Mouse (Mus musculus) CH12.LX (cell line): Measurements from ENCODE around the gene Efcab2. TPM values are rescaled to one million over a fixed set of nuclear protein-coding genes. Genes with fewer than 3 reads are reported as not detected.

Source experiments
- DNase-seq: peaks from one replicate; pipeline ENCODE4 v3.0.0-alpha.2; 2013; ENCODE audit errors: extremely low read depth
- H3K27ac ChIP-seq: 2 replicates; pipeline ENCODE4 v1.5.1; 2012; ENCODE audit warnings: low read depth, mild to moderate bottlenecking, control low read depth, moderate library complexity; ENCODE audit not compliant: insufficient read depth
- H3K27me3 ChIP-seq: replicated peaks from 2 replicates; pipeline ENCODE3; 2012; ENCODE audit warnings: inconsistent platforms
- H3K36me3 ChIP-seq, 2 experiments: replicated peaks in 1 of 2; 2 replicates each; pipeline versions ENCODE3 to v1.6.1; 2012; ENCODE audit warnings: inconsistent platforms in 1 of 2, low read length in 1 of 2, mild to moderate bottlenecking in 1 of 2, mixed read lengths in 1 of 2, moderate library complexity in 1 of 2; ENCODE audit not compliant: control insufficient read depth in 1 of 2, insufficient read depth in 1 of 2
- H3K4me1 ChIP-seq, 2 experiments: 2 replicates each; pipeline ENCODE4 v1.6.1; 2012; ENCODE audit warnings: inconsistent platforms in 1 of 2, moderate library complexity in 1 of 2; ENCODE audit not compliant: insufficient read depth in 2 of 2, control insufficient read depth in 1 of 2
- H3K4me2 ChIP-seq: 2 replicates; pipeline ENCODE4 v1.6.1; 2012; ENCODE audit warnings: low read depth, mild to moderate bottlenecking, control low read depth; ENCODE audit not compliant: poor library complexity, insufficient read depth, severe bottlenecking
- H3K4me3 ChIP-seq, 3 experiments: fragments of 150-350 bp in 1 of 3; sonication (generic) in 1 of 3; replicated peaks in 1 of 3; 2 replicates each; pipeline versions ENCODE3 to v1.5.1; 2011 to 2012; ENCODE audit warnings: low read depth in 2 of 3, low read length in 2 of 3, mild to moderate bottlenecking in 2 of 3, moderate library complexity in 2 of 3, control low read depth in 1 of 3, improper control_type of control experiment in 1 of 3, inconsistent platforms in 1 of 3, mixed read lengths in 1 of 3; ENCODE audit not compliant: poor library complexity in 1 of 3
- H3K79me2 ChIP-seq: replicated peaks from 2 replicates; pipeline ENCODE4 v1.6.1; 2012; ENCODE audit warnings: mild to moderate bottlenecking, moderate library complexity; ENCODE audit not compliant: control insufficient read depth, poor library complexity, insufficient read depth, severe bottlenecking; ENCODE audit errors: extremely low read depth
- H3K9ac ChIP-seq: 2 replicates; pipeline ENCODE4 v1.6.1; 2012; ENCODE audit warnings: low read depth, mild to moderate bottlenecking, control low read depth, moderate library complexity; ENCODE audit not compliant: insufficient read depth
- H3K9me3 ChIP-seq: replicated peaks from 2 replicates; pipeline ENCODE3; 2012; ENCODE audit warnings: low read length, inconsistent platforms, mixed read lengths
- CHD1 ChIP-seq: IDR thresholded peaks from 2 replicates; pipeline ENCODE4 v1.6.1; 2012; ENCODE audit warnings: low read depth, low read length, improper control_type of control experiment, inconsistent platforms
- CHD2 ChIP-seq: IDR thresholded peaks from 2 replicates; pipeline ENCODE4 v1.6.1; 2011; ENCODE audit warnings: low read length, improper control_type of control experiment
- ELF1 ChIP-seq: IDR thresholded peaks from 2 replicates; pipeline ENCODE4 v1.6.1; 2014; ENCODE audit warnings: low read depth, mild to moderate bottlenecking, inconsistent platforms, low read length, improper control_type of control experiment
- EP300 ChIP-seq: IDR thresholded peaks from 2 replicates; pipeline ENCODE4 v1.6.1; 2011; ENCODE audit warnings: low read length, improper control_type of control experiment
- HCFC1 ChIP-seq: IDR thresholded peaks from 2 replicates; pipeline ENCODE4 v1.6.1; 2012; ENCODE audit warnings: low read depth, mild to moderate bottlenecking, inconsistent platforms, low read length, improper control_type of control experiment
- IRF4 ChIP-seq: IDR thresholded peaks from 2 replicates; pipeline ENCODE4 v1.6.1; 2014; ENCODE audit warnings: low read depth, mild to moderate bottlenecking, inconsistent platforms, low read length, improper control_type of control experiment
- JUND ChIP-seq: conservative IDR thresholded peaks from 2 replicates; pipeline ENCODE4 v1.6.1; 2011; ENCODE audit warnings: low read depth, low read length, improper control_type of control experiment
- KAT2A ChIP-seq: IDR thresholded peaks from 2 replicates; pipeline ENCODE4 v1.6.1; 2012; ENCODE audit warnings: low read length, improper control_type of control experiment, inconsistent platforms; ENCODE audit not compliant: insufficient replicate concordance
- MAFK ChIP-seq: IDR thresholded peaks from 2 replicates; pipeline ENCODE4 v1.6.1; 2011; ENCODE audit warnings: low read length, improper control_type of control experiment; ENCODE audit not compliant: insufficient replicate concordance
- MAZ ChIP-seq: IDR thresholded peaks from 2 replicates; pipeline ENCODE4 v1.6.1; 2012; ENCODE audit warnings: low read depth, mild to moderate bottlenecking, inconsistent platforms, low read length, improper control_type of control experiment, moderate library complexity
- MEF2A ChIP-seq: IDR thresholded peaks from 2 replicates; pipeline ENCODE4 v1.6.1; 2014; ENCODE audit warnings: low read depth, mild to moderate bottlenecking, inconsistent platforms, low read length, improper control_type of control experiment, borderline replicate concordance
- MXI1 ChIP-seq: IDR thresholded peaks from 2 replicates; pipeline ENCODE4 v1.6.1; 2011; ENCODE audit warnings: mild to moderate bottlenecking, low read depth, low read length, improper control_type of control experiment
- MYC ChIP-seq: IDR thresholded peaks from 2 replicates; pipeline ENCODE4 v1.6.1; 2011; ENCODE audit warnings: low read depth, mild to moderate bottlenecking, improper control_type of control experiment, low read length
- NELFE ChIP-seq: IDR thresholded peaks from 2 replicates; pipeline ENCODE4 v1.6.1; 2011; ENCODE audit warnings: low read depth, low read length, improper control_type of control experiment
- NRF1 ChIP-seq: IDR thresholded peaks from 2 replicates; pipeline ENCODE4 v1.6.1; 2014; ENCODE audit warnings: low read depth, mild to moderate bottlenecking, inconsistent platforms, low read length, improper control_type of control experiment, moderate library complexity
- POLR2A ChIP-seq: IDR thresholded peaks from 2 replicates; pipeline ENCODE4 v1.6.1; 2011; ENCODE audit warnings: low read depth, mild to moderate bottlenecking, improper control_type of control experiment, low read length
- POLR2AphosphoS2 ChIP-seq: IDR thresholded peaks from 2 replicates; pipeline ENCODE4 v1.6.1; 2011; ENCODE audit warnings: low read depth, low read length, improper control_type of control experiment
- TBP ChIP-seq: conservative IDR thresholded peaks from 2 replicates; pipeline ENCODE4 v1.6.1; 2011; ENCODE audit warnings: low read depth, low read length, improper control_type of control experiment
- TCF12 ChIP-seq: IDR thresholded peaks from 2 replicates; pipeline ENCODE4 v1.6.1; 2014; ENCODE audit warnings: low read depth, mild to moderate bottlenecking, inconsistent platforms, low read length, improper control_type of control experiment
- UBTF ChIP-seq: IDR thresholded peaks from 2 replicates; pipeline ENCODE4 v1.6.1; 2012; ENCODE audit warnings: low read depth, mild to moderate bottlenecking, inconsistent platforms, low read length, improper control_type of control experiment, moderate library complexity
- USF1 ChIP-seq: IDR thresholded peaks from 2 replicates; pipeline ENCODE4 v1.6.1; 2014; ENCODE audit warnings: low read depth, mild to moderate bottlenecking, inconsistent platforms, low read length, improper control_type of control experiment
- USF2 ChIP-seq: conservative IDR thresholded peaks from 2 replicates; pipeline ENCODE4 v1.6.1; 2011; ENCODE audit warnings: low read depth, low read length, improper control_type of control experiment
- ZKSCAN1 ChIP-seq: IDR thresholded peaks from 2 replicates; pipeline ENCODE4 v1.6.1; 2012; ENCODE audit warnings: low read depth, inconsistent platforms, low read length, improper control_type of control experiment, borderline replicate concordance
- ZMIZ1 ChIP-seq: IDR thresholded peaks from 2 replicates; pipeline ENCODE4 v1.6.1; 2012; ENCODE audit warnings: low read depth, mild to moderate bottlenecking, inconsistent platforms, low read length, improper control_type of control experiment
- ZNF384 ChIP-seq: IDR thresholded peaks from 2 replicates; pipeline ENCODE4 v1.6.1; 2012; ENCODE audit warnings: low read depth, low read length, improper control_type of control experiment, inconsistent platforms
- dilution Hi-C: fragments of 300-500 bp; cut with MboI; formaldehyde crosslinking; loops from 2 replicates; pipeline ENCODE4 v1.14.3; 2020; ENCODE audit warnings: low sequenced_read_pairs; ENCODE audit not compliant: extremely low pct_unique_long_range_greater_than_20kb, extremely low pct_ligation_motif_present
- in situ Hi-C: fragments of 300-500 bp; cut with MboI; formaldehyde crosslinking; loops from 3 replicates; pipeline ENCODE4 v1.14.3; 2019; ENCODE audit warnings: low sequenced_read_pairs, low pct_ligation_motif_present, low pct_unique_long_range_greater_than_20kb, mixed read lengths
- polyA plus RNA-seq: library from polyadenylated mRNA; unstranded; fragments of >175 nt; gene quantifications from 2 replicates; pipeline ENCODE4 v1.2.1, GENCODE M21; 2012; ENCODE audit warnings: low read depth; ENCODE audit not compliant: insufficient read length
- total RNA-seq, 2 experiments: library from RNA; depleted of rRNA; stranded (reverse); fragments of 300-350 nt in 1 of 2; fragments of >200 nt in 1 of 2; gene quantifications; 2 replicates each; pipeline ENCODE4 v1.2.3; 2012 to 2014

Gene Efcab2
- total and polyA plus RNA-seq, 3 experiments, result 1.2 to 3.2 (median 1.8) TPM

DNA sequence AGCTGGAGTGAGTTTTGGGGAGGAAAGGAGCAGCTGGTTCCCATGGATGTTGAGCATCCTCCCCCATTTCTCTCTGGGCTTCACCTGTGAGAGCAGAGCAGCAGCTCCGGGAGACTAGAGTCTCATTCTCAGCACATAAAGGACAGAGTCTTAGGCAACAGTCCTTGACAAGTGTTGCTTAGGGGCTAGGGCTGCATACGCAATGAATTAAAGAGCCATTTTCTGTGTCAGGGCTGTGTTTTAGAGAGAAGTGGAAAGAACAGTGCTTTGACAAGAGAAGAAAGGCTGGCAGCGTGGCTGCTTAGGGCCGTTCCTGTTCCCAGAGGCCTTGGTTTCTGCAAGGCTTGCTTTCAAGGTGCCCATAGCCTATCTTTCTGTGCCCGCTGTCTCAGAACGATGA lies 6.0 kb upstream of the Efcab2 start:
- no peaks in the 10 kb centered on the region for H3K79me2 ChIP-seq
- H3K27ac ChIP-seq, result no peak overlapping the region
- in situ Hi-C loops, result no loop called here
- DNase-seq, result no peak
- dilution Hi-C loops, result no loop called here
- peaks cover 3% of the 10 kb centered on the region for H3K9me3 ChIP-seq
- peaks cover 0 to under 1% of the 10 kb centered on the region in 2 experiments; a peak in 1 of 4 replicates for H3K4me1 ChIP-seq
- H3K36me3 ChIP-seq, result peaks cover 0 to 3% of the 10 kb centered on the region in 2 experiments
- H3K9ac ChIP-seq, result no peak overlapping the region
- H3K27me3 ChIP-seq, result no peaks in the 10 kb centered on the region
- no peak overlapping the region for H3K4me2 ChIP-seq
- TF ChIP-seq ZKSCAN1 (no peak), ZMIZ1 (no peak), JUND (no peak), CHD2 (no peak), MAZ (no peak), EP300 (no peak), NELFE (no peak), HCFC1 (no peak)
- H3K4me3 ChIP-seq, result no peak overlapping the region

DNA sequence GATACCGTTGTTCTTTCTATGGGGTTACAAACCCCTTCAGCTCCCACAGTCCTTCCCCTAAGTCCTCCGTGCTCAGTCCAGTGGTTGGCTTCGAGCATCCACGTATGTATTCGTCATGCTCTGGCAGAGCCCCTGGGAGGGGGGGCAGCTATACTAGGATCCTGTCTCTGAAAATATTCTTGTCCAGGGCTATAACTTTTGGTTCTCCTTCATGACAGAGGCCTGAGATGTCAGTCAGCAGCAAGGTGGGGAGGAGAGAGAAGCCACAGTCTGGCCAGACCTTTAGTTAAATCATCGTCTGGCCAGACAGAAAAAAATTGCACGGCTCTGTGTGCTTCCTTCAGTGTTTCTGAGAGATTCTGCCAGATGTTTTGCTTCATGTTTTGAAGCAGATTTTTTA lies 5.2 kb upstream of the Efcab2 start:
- H3K79me2 ChIP-seq, result no peaks in the 10 kb centered on the region
- in situ Hi-C loops (no loop called here), dilution Hi-C loops (no loop called here)
- H3K27me3 ChIP-seq, result no peaks in the 10 kb centered on the region
- H3K36me3 ChIP-seq, result peaks cover 0 to 3% of the 10 kb centered on the region in 2 experiments
- H3K4me3 ChIP-seq, result no peak overlapping the region
- peaks cover 3% of the 10 kb centered on the region for H3K9me3 ChIP-seq
- no peaks in the 10 kb centered on the region for H3K4me1 ChIP-seq
- H3K27ac ChIP-seq, result no peak overlapping the region
- no peak overlapping the region for H3K4me2 ChIP-seq
- H3K9ac ChIP-seq, result no peak overlapping the region
- DNase-seq, result no peak
- TF ChIP-seq IRF4 (no peak), MAZ (no peak), MYC (no peak), TBP (no peak), ZNF384 (no peak), TCF12 (no peak), POLR2A (no peak), KAT2A (no peak), CHD1 (no peak), USF2 (no peak), UBTF (no peak), MXI1 (no peak), MAFK (no peak), ELF1 (no peak), NRF1 (no peak), USF1 (no peak), MEF2A (no peak), POLR2AphosphoS2 (no peak), CHD2 (no peak)
